Mouse (Mus musculus) MEL (cell line): ENCODE measurements around the gene Denr.

Experiments
- CHD1 ChIP-seq: IDR thresholded peaks from 2 replicates; pipeline ENCODE4 v1.6.1; 2012; ENCODE audit warnings: low read depth, mild to moderate bottlenecking, inconsistent platforms, low read length, improper control_type of control experiment
- CTCF ChIP-seq, 3 experiments: IDR thresholded peaks in 2 of 3; conservative IDR thresholded peaks in 1 of 3; 2 replicates each; pipeline ENCODE4 v1.5.1; 2011 to 2012; ENCODE audit warnings: low read length in 3 of 3, low read depth in 2 of 3, mild to moderate bottlenecking in 2 of 3, improper control_type of control experiment in 1 of 3, inconsistent platforms in 1 of 3, mixed read lengths in 1 of 3, moderate library complexity in 1 of 3; ENCODE audit not compliant: control insufficient read depth in 1 of 3, insufficient read depth in 1 of 3, poor library complexity in 1 of 3, severe bottlenecking in 1 of 3
- GATA1 ChIP-seq: IDR thresholded peaks from 2 replicates; pipeline ENCODE4 v1.6.1; 2011; ENCODE audit warnings: low read depth, low read length, improper control_type of control experiment
- HCFC1 ChIP-seq: IDR thresholded peaks from 2 replicates; pipeline ENCODE4 v1.6.1; 2012; ENCODE audit warnings: low read depth, mild to moderate bottlenecking, inconsistent platforms, low read length, improper control_type of control experiment, moderate library complexity
- JUND ChIP-seq: IDR thresholded peaks from 2 replicates; pipeline ENCODE4 v1.6.1; 2011; ENCODE audit warnings: low read depth, mild to moderate bottlenecking, improper control_type of control experiment, low read length
- MYB ChIP-seq: IDR thresholded peaks from 2 replicates; pipeline ENCODE4 v1.6.1; 2011; ENCODE audit warnings: mild to moderate bottlenecking, low read depth, low read length, improper control_type of control experiment
- MYC ChIP-seq: IDR thresholded peaks from 2 replicates; pipeline ENCODE4 v1.6.1; 2011; ENCODE audit warnings: low read depth, mild to moderate bottlenecking, low read length, improper control_type of control experiment, moderate library complexity
- POLR2A ChIP-seq, 2 experiments: IDR thresholded peaks; 2 replicates each; pipeline ENCODE4 v1.6.1; 2011 to 2012; ENCODE audit warnings: low read length in 2 of 2, mild to moderate bottlenecking in 2 of 2, control low read depth in 1 of 2, improper control_type of control experiment in 1 of 2, low read depth in 1 of 2, moderate library complexity in 1 of 2; ENCODE audit not compliant: control insufficient read depth in 1 of 2, insufficient read depth in 1 of 2, poor library complexity in 1 of 2
- SIN3A ChIP-seq: IDR thresholded peaks from 2 replicates; pipeline ENCODE4 v1.6.1; 2012; ENCODE audit warnings: low read length, improper control_type of control experiment, inconsistent platforms
- TAL1 ChIP-seq: IDR thresholded peaks from 2 replicates; pipeline ENCODE4 v1.6.1; 2012; ENCODE audit warnings: mild to moderate bottlenecking, inconsistent platforms, low read length, moderate library complexity, mixed read lengths
- TCF12 ChIP-seq: IDR thresholded peaks from 2 replicates; pipeline ENCODE4 v1.6.1; 2014; ENCODE audit warnings: low read depth, mild to moderate bottlenecking, inconsistent platforms, low read length, improper control_type of control experiment, moderate library complexity

- TF ChIP-seq HCFC1 (no peak), CTCF (IDR thresholded peaks at IDR 0.05 in 2 of 3, conservative IDR thresholded peaks at IDR 0.05 in 1 of 3; ENCODE audit: control insufficient read depth in 1 of 3, insufficient read depth in 1 of 3, low read depth in 2 of 3, low read length in 3 of 3, poor library complexity in 1 of 3, severe bottlenecking in 1 of 3) (no peak), POLR2A (IDR thresholded peaks at IDR 0.05; ENCODE audit: control insufficient read depth in 1 of 2, insufficient read depth in 1 of 2, low read depth in 1 of 2, low read length in 2 of 2, poor library complexity in 1 of 2) (no peak; a peak in 1 of 4 replicates), MYB (no peak), SIN3A (no peak; the same call in 1 of the 2 replicates), CHD1 (no peak), GATA1 (no peak), MYC (no peak), TAL1 (no peak), JUND (no peak), TCF12 (no peak)
Measured at GRCm38 (mm10) chr5:123907631-123907977, 629 bp downstream of the Denr start.
